Mouse (Mus musculus) cerebellum, adult 2 months (tissue): ENCODE data around the gene Tmem269.

Experiments
- CTCF ChIP-seq: fragments of 200-500 bp; IDR thresholded peaks from 2 replicates; pipeline ENCODE4 v1.5.1; 2011; ENCODE audit warnings: low read depth, mild to moderate bottlenecking, control low read depth, low read length, moderate library complexity, borderline replicate concordance; ENCODE audit not compliant: insufficient read depth
- POLR2A ChIP-seq: fragments of 200-500 bp; IDR thresholded peaks from 2 replicates; pipeline ENCODE4 v1.6.1; 2011; ENCODE audit warnings: low read length, control low read depth, borderline replicate concordance; ENCODE audit not compliant: insufficient read depth

DNA sequence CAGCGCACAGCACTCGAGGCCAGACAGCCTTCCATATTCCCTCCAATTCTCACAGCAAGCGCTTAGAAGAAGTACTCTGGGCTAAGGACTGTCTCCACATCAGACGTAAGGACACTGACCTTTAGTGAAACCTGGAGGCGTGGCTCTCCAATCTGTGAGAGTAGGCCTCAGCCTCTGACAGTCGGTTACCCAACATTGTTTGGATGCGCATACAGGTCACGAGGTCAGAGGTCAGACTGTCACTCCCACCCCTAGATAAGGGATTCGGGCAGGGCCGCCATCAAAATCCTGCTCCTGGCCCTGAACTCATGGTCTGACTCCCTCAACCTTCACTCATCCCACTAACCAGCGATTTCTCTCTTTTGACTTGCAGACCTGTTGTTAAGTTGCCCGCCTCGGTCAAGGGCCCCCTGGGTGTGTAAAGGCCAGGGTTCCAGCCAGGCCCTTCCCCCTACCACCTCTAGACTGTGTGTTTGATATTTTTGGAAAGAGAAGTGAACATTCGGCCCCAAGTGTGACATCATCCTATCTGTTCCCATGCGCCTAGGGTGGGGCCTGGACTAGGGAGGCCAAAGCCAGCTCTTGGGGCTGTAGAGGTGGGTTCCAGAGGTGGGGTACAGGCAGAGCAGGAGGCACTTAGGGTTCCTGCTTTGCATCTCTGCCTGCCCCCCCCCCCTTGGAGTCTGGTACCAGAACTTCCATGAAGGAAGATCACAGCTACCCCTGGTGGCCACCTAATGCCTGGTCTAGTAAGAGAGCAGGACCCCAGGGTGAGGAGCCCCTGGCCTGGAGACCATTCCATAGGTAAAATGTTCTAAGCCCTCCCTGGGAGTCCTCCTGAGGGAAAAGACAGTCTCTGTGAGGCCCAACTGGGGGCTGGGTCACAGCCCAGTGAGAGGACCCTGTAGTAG is 41.6 kb upstream of the Tmem269 start:
- no peak for TF ChIP-seq CTCF
- TF ChIP-seq POLR2A: no peak
